Mouse (Mus musculus) MEL (cell line): Measurements from ENCODE around the gene Bmp2k.

Source experiments
- CHD2 ChIP-seq: IDR thresholded peaks from 2 replicates; pipeline ENCODE4 v1.6.1; 2011; ENCODE audit warnings: low read length, improper control_type of control experiment
- POLR2A ChIP-seq, 2 experiments: IDR thresholded peaks; 2 replicates each; pipeline ENCODE4 v1.6.1; 2011 to 2012; ENCODE audit warnings: low read length in 2 of 2, mild to moderate bottlenecking in 2 of 2, control low read depth in 1 of 2, improper control_type of control experiment in 1 of 2, low read depth in 1 of 2, moderate library complexity in 1 of 2; ENCODE audit not compliant: control insufficient read depth in 1 of 2, insufficient read depth in 1 of 2, poor library complexity in 1 of 2
- POLR2AphosphoS5 ChIP-seq: IDR thresholded peaks from 2 replicates; pipeline ENCODE4 v1.6.1; 2012; ENCODE audit warnings: low read depth, borderline replicate concordance, mild to moderate bottlenecking, inconsistent platforms, low read length, moderate library complexity, mixed read lengths
- TCF12 ChIP-seq: IDR thresholded peaks from 2 replicates; pipeline ENCODE4 v1.6.1; 2014; ENCODE audit warnings: low read depth, mild to moderate bottlenecking, inconsistent platforms, low read length, improper control_type of control experiment, moderate library complexity

DNA sequence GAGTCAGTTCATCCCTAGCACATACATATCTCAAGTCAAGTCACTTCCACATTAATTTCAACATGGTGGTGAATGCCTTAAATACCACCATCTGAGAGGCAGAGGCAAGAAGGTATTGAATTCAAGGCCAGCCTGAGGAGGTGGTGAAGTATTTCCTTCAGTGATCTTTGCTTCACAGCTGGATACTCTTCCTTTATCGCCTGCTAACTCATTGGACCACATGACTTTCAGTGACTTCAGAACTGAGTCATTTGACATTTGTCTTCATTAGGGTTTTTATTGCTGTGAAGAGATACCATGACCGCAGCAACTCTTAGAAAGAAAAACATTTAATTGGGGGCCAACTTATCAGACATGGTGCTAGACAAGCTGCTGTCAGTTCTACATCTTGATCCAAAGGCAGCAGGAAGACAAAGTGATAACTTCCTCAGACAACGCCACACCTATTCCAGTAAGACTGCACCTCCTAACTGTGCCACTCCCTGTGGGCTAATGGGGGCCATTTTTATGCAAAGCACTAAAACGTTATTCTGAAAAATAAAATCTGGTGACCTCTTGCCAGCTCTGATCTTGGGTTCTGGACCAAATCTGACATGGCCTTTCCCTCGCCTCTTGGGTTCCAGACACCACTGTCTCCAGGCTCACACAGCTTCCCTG is 24.9 kb upstream of the Bmp2k start:
- no peak for TF ChIP-seq POLR2A (IDR thresholded peaks at IDR 0.05; ENCODE audit: control insufficient read depth in 1 of 2, insufficient read depth in 1 of 2, low read depth in 1 of 2, low read length in 2 of 2, poor library complexity in 1 of 2)
- no peak for TF ChIP-seq TCF12
- no peak for TF ChIP-seq POLR2AphosphoS5
- no peak for TF ChIP-seq CHD2
